Mouse (Mus musculus): ENCODE measurements around the gene Celf1.

- TF ChIP-seq POLR2A (IDR thresholded peaks at IDR 0.05; ENCODE audit: borderline replicate concordance, low read depth, low read length) (no peak), CTCF (IDR thresholded peaks at IDR 0.05; ENCODE audit: low read depth, low read length) (peak; percentile 72)
Measured at GRCm38 (mm10) chr2:91065544-91065943, 125.4 kb downstream of the Celf1 start.

All from bone marrow macrophage, adult 2 months (primary cell).